Mouse (Mus musculus) testis, adult 2 months (tissue): Measurements from ENCODE around the gene Pym1. TPM values are rescaled to one million over a fixed set of nuclear protein-coding genes. Genes with fewer than 3 reads are reported as not detected.

Source experiments
- H3K27ac ChIP-seq: fragments of 200-500 bp; 2 replicates; pipeline ENCODE4 v1.5.1; 2012; ENCODE audit warnings: low read depth, low read length; ENCODE audit not compliant: control insufficient read depth, insufficient read depth
- H3K27me3 ChIP-seq: fragments of 200-500 bp; 2 replicates; pipeline ENCODE4 v1.6.1; 2012; ENCODE audit warnings: mild to moderate bottlenecking, low read length, moderate library complexity; ENCODE audit not compliant: control insufficient read depth, insufficient read depth
- H3K36me3 ChIP-seq: fragments of 200-500 bp; 2 replicates; pipeline ENCODE4 v1.6.1; 2012; ENCODE audit warnings: mild to moderate bottlenecking, low read length; ENCODE audit not compliant: control insufficient read depth, insufficient read depth
- H3K4me1 ChIP-seq: fragments of 200-500 bp; 2 replicates; pipeline ENCODE4 v1.6.1; 2012; ENCODE audit warnings: low read length; ENCODE audit not compliant: control insufficient read depth, insufficient read depth
- H3K4me3 ChIP-seq: fragments of 200-500 bp; 2 replicates; pipeline ENCODE4 v1.5.1; 2012; ENCODE audit warnings: low read depth, mild to moderate bottlenecking, low read length, moderate library complexity, mixed read lengths; ENCODE audit not compliant: control insufficient read depth
- CTCF ChIP-seq: fragments of 200-500 bp; IDR thresholded peaks from 2 replicates; pipeline ENCODE4 v1.5.1; 2012; ENCODE audit warnings: low read depth, mild to moderate bottlenecking, inconsistent platforms, low read length, moderate library complexity; ENCODE audit not compliant: control insufficient read depth, insufficient read depth, insufficient replicate concordance
- POLR2A ChIP-seq: fragments of 200-500 bp; IDR thresholded peaks from 2 replicates; pipeline ENCODE4 v1.6.1; 2012; ENCODE audit warnings: low read depth, mild to moderate bottlenecking, inconsistent platforms, low read length, moderate library complexity; ENCODE audit not compliant: control insufficient read depth
- polyA plus RNA-seq: library from polyadenylated mRNA; depleted of rRNA; stranded (reverse); fragments of >200 nt; gene quantifications from 2 replicates; pipeline ENCODE4 v1.2.3, GENCODE M21; 2012

Gene Pym1
- polyA plus RNA-seq, 1 experiment = 19.5 TPM

DNA sequence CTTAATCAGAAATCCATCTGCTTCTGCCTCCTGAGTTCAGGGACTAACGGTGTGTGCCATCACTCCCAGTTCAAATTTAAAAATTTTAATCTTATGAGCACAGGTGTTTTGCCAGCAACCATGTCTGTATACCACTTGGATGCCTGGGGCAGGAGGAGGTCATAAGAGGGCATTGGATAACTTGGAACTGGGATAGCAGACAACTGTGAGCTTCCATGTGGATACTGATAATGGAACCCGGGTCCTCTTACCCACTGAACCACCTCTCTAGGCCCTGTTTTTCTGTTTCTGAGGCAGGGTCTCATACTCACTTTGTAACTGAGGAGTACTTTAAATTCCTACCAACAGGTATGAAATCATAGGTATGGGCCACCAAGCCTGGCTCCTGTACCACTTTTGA lies 30.8 kb downstream of the Pym1 start:
- Histone ChIP-seq H3K4me1 (no peaks in the 10 kb centered on the region; the same call in 1 of the 2 replicates), H3K27me3 (no peaks in the 10 kb centered on the region), H3K27ac (no peak overlapping the region), H3K4me3 (no peak overlapping the region), H3K36me3 (no peaks in the 10 kb centered on the region)
- no peak for TF ChIP-seq POLR2A
- TF ChIP-seq CTCF = no peak

GRCm38 (mm10) chr10:128779011-128779795 lies 31.5 kb downstream of the Pym1 start:
- TF ChIP-seq POLR2A (no peak), CTCF (no peak)
- no peaks in the 10 kb centered on the region for H3K27me3 ChIP-seq
- no peaks in the 10 kb centered on the region for H3K36me3 ChIP-seq
- no peaks in the 10 kb centered on the region; the same call in 1 of the 2 replicates for H3K4me1 ChIP-seq
- H3K27ac ChIP-seq = peak overlapping the region; percentile 67
- no peak overlapping the region for H3K4me3 ChIP-seq

- H3K27ac ChIP-seq = no peak overlapping the region
- TF ChIP-seq CTCF (no peak), POLR2A (no peak)
Measured at GRCm38 (mm10) chr10:128780200-128780599, 32.5 kb downstream of the Pym1 start.

DNA sequence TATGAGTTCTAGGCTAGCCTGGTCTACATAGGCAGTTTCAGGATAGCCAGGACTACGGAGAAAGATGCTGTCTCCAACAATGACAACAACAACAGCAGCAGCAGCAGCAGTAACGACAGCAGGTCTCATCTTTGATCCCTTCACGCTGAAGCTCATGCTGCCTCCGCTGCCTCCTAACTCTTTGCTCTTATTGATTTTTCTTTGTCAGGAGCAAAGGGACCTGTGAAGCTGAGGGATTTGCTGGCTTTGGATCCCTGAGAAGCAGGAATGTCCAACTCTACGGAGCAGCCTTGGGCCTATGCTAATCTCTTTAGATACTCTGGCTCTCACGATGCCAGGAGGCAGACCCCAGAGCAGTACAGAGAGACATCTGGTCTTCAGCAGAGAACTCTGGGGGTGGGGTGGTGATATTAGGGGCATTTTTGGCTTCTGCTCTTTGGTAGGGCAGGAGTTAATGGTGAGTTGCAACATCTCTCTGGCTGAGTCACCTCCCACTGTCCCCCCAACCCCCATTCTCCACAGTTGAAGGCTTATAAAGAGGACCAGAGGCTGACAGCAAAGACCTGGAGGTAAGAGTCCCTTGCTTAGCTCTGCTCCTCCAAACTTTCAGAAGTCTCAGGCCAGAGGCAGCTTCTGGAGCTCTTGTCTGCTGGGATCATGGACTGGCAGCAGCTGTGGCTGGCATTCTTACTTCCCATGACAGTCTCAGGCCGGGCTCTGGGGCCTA lies 42.9 kb downstream of the Pym1 start, which contains the start of gene Mmp19:
Gene Mmp19 (plus strand): TSS at position 513 of the 727 bp plus-strand sequence.
- TF ChIP-seq CTCF = no peak
- Histone ChIP-seq H3K4me1 (no peaks in the 10 kb centered on the region; the same call in 1 of the 2 replicates), H3K27me3 (no peaks in the 10 kb centered on the region), H3K36me3 (no peaks in the 10 kb centered on the region), H3K4me3 (no peak within 1 kb of the TSS), H3K27ac (no peak within 1 kb of the TSS)

More at GRCm38 (mm10) chr10:128780200-128780599, 32.5 kb downstream of the Pym1 start:
- Histone ChIP-seq H3K36me3 (no peaks in the 10 kb centered on the region), H3K4me1 (no peaks in the 10 kb centered on the region; the same call in 1 of the 2 replicates), H3K4me3 (no peak overlapping the region), H3K27me3 (no peaks in the 10 kb centered on the region)

GRCm38 (mm10) chr10:128792041-128792440 lies 44.4 kb downstream of the Pym1 start:
- H3K27ac ChIP-seq = no peak overlapping the region
- H3K27me3 ChIP-seq = no peaks in the 10 kb centered on the region
- H3K36me3 ChIP-seq = no peaks in the 10 kb centered on the region
- no peak overlapping the region for H3K4me3 ChIP-seq
- H3K4me1 ChIP-seq = no peaks in the 10 kb centered on the region; the same call in 1 of the 2 replicates
- TF ChIP-seq POLR2A (no peak), CTCF (no peak)

DNA sequence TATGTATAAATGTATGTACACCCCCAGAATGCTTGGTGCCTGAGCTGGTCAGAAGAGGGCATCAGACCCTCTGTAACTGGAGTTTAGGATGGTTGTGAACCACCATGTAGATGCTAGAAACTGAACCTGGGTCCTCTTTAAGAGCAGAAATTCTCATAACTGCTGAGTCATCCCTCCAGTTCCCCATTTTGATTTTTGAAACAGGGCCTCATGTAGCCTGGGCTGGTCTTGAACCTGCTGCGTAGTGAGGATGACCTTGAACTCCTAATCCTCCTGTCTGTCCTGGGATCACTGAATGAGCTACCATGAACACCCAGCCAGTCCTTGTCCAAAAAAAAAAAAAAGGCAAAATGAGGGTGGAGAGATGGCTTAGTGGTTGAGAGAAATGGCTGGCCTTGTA lies 45.6 kb downstream of the Pym1 start:
- H3K4me3 ChIP-seq = no peak overlapping the region
- H3K36me3 ChIP-seq = no peaks in the 10 kb centered on the region
- H3K27me3 ChIP-seq = no peaks in the 10 kb centered on the region
- H3K27ac ChIP-seq = no peak overlapping the region
- H3K4me1 ChIP-seq = no peaks in the 10 kb centered on the region; the same call in 1 of the 2 replicates
- TF ChIP-seq POLR2A (no peak), CTCF (no peak)

GRCm38 (mm10) chr10:128794391-128794790 lies 46.7 kb downstream of the Pym1 start:
- TF ChIP-seq CTCF = no peak
- no peak for TF ChIP-seq POLR2A
- no peaks in the 10 kb centered on the region; the same call in 1 of the 2 replicates for H3K4me1 ChIP-seq

More at GRCm38 (mm10) chr10:128794391-128794790, 46.7 kb downstream of the Pym1 start:
- peak overlapping the region; percentile 9; the same call in 1 of the 2 replicates for H3K4me3 ChIP-seq
- H3K27ac ChIP-seq = no peak overlapping the region
- H3K27me3 ChIP-seq = no peaks in the 10 kb centered on the region
- H3K36me3 ChIP-seq = no peaks in the 10 kb centered on the region
